Mouse (Mus musculus) frontal cortex, postnatal 36 days (tissue): Measurements from ENCODE around the gene Pax3.

Experiments used
- DNase-seq, 2 experiments: peaks; one replicate each; pipeline ENCODE4 v3.0.0; 2022; ENCODE audit warnings: low spot score in 2 of 2

Pax3 gene

GRCm38 (mm10) chr1:78196751-78197311, at the start of gene Pax3:
Pax3 (minus strand) TSS chr1:78197134.
- no peak for DNase-seq

GRCm38 (mm10) chr1:78234306-78234705, 37.4 kb upstream of the Pax3 start:
- DNase-seq: no peak

- DNase-seq: no peak
Observed at GRCm38 (mm10) chr1:78231901-78232546, 35.1 kb upstream of the Pax3 start.

DNA sequence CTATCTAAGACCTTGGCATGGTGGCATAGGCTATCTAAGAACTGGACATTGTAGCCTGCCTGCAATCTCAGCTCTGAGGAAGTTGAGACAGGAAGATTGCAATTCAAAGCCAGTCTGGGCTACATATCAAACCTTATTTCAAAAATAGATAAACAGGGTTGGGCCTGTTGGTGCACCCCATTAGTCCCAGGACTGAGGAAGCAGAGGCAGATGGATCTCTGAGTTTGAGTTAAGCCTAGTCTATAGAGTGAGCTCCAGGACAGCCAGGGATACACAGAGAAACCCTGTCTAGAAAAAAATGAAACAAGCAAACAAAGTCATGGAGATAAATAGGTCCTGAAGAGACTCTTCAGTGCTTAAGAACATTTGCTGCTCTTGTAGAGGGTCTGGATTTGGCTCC, 32.9 kb upstream of the Pax3 start:
- DNase-seq: no peak

GRCm38 (mm10) chr1:78228771-78229170, 31.8 kb upstream of the Pax3 start:
- no peak for DNase-seq

DNA sequence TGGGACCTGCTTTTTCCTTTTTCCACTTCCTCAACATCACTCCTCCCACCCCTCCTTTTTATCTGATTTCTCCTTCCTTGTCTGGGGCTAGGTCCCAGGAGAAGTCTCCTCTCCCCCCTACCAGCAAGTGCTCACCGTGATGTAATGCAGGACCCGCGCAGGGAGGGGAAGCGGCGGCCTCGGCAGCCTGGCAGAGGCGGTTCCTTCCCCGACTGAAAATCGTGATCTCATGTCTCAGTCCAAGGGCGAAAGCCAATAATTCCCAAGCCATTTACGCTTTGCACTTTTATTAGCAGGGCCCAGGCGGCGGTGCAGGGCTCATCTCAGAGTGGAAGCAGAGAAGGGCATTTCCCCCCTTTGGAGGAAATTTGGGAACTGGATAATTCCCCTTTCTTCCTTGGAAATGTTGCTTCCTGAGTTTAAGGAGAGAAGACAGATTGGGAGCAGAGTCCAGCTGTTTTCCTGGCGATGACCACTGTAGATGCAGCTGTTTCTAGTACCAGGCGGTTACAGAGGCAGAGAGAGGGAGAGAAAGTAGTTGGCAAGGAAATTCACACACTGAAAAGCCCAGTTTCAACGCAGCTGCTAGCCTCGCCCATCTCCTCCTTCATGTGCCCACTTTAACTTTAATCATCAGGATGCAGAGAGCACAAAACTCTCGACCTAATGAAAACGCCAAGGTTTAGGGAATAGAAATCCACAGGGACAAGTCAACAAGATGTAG, 21.3 kb upstream of the Pax3 start:
- no peak for DNase-seq

DNA sequence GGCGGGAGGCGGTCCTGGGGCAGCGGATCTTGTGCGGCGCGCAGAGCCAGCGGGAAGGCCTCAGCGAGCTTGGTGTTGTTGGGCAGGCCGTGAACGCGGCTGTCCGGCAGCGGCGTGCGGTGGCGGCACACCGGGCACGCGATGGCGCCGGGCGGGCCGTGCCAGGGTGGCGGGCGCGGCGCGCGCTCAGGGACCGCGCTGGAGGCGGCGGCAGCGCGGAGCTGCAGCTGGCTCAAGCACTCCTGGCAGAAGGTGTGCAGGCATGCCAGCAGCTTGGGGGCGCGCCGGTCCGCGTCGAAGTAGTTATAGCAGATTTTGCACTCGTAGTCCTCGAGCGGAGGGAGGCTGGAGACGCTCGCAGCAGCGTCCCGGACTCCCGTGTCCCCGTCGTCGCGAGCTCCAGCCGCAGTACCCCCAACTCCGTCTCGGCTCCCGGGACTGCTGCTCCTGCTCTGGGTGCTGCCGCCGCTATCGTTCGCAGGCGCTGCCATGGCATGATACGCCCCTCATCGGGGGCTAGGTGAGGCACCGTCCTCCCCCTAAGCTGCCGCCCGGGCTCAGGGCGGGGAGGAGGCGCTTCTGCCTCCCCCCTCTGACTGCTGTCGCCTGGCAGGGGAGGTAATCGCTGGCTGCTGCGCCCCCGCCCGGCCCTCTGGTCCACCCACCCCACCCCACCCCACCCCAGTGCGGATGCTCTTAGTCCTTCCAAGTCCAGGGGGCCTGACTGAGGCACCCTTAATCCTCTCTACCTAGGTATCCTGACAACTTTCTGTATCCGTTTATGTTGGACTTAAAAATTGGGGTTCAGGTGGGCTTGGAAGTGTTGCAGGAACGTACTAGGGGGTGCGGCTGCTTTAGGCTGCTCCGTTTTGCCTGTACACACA, 20.5 kb upstream of the Pax3 start:
- DNase-seq: no peak

- DNase-seq: no peak
Observed at GRCm38 (mm10) chr1:78216509-78217141, 19.7 kb upstream of the Pax3 start.

GRCm38 (mm10) chr1:78215749-78216508, 19.0 kb upstream of the Pax3 start:
- no peak for DNase-seq

DNA sequence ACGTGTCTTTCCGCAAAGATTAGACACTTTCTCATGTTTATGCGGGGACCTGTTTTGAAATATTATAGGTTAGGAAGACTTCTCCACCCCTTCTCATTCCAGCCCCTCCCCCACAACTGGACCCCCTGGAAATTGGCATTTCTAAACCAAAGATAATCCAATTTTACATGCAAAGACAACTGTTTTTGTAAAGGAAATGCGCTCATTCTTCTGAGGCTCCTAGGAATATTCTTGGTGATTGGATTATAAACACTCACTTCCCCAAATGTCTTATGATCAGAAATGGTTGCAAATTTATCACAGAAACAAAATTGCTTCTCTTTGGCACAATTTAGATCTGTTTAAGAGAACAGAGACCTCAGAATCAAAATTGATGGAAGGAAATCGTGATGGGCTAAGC, 14.1 kb upstream of the Pax3 start:
- DNase-seq: no peak

- no peak for DNase-seq
Observed at GRCm38 (mm10) chr1:78210568-78210967, 13.6 kb upstream of the Pax3 start.

DNA sequence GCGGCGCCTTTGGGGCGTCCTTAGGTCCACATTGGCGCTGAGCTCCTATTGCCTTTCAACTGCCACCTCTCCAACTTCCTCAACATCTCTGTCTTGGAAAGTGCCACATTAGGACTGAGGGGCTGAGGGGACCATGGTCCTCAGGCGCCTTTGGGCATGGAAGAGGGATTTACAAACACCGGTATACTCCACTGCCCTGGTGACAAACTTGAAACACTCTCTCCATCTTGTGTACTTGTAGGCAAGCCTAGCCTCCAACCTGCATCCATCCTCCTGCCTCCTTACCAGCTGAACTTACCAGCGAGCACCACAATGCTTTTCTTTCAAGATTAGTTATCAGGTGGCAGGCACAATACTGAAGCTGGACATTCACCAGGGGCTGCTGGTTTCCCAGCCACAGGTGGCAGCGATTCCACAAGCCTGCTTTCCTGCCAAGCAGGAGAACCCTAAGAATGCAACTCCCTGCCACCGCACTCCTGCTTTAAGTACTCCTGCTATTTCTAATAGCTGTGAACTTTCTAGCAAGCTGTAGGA, 11.4 kb upstream of the Pax3 start:
- DNase-seq: no peak

- no peak for DNase-seq
Observed at GRCm38 (mm10) chr1:78204341-78204740, 7.4 kb upstream of the Pax3 start.

GRCm38 (mm10) chr1:78203622-78204211, 6.8 kb upstream of the Pax3 start:
- no peak for DNase-seq

GRCm38 (mm10) chr1:78203086-78203614, 6.2 kb upstream of the Pax3 start:
- no peak for DNase-seq

DNA sequence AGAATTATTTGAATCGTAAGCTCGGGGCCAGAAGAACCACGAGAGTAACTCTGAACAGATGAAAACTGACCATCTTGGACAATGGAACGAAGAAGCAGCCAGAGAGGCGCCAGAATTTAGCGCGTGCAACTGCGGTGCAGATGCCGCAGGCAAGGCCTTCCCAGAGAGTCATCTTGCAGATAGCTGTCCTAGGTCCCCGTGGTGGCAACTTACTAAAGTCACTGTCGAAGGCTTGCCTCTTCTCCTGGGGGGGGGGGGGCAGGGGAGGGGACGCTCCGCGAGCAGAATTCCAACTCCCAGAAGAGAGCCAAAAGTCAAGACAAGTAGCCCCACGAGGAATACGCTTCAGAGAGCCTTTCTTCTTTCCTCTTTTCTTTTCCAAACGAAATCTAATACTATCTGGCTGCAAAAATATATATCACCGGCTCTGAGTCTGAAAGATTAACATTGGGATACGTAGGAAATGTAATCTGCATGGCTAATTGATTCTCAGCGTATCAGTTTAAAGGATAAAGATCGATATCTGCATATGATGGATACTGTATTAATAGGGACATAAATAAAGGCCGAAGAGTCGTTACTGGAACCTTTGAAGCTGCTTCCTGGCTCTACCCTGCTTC, 5.6 kb upstream of the Pax3 start:
- DNase-seq: no peak

- no peak for DNase-seq
Observed at GRCm38 (mm10) chr1:78201251-78202010, 4.5 kb upstream of the Pax3 start.

DNA sequence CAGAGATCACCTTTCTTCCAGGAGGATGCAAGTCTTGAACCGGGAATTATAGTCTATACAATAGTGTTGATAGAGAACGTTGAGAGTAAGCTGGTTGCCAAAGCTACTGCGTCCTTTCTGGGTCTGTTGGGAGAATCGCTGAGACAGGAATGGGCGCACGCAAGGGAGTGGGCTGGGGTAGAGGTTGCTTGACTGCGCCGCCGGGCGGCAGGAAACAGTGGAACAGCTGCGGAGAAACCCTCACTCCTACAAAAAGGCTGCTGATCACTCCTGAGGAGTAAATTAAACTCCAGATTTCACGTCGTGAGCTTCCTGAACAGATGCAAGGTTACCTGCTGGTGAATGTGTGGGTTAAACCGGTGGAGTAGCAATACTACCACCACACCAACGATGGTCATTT, 3.3 kb upstream of the Pax3 start:
- no peak for DNase-seq

DNA sequence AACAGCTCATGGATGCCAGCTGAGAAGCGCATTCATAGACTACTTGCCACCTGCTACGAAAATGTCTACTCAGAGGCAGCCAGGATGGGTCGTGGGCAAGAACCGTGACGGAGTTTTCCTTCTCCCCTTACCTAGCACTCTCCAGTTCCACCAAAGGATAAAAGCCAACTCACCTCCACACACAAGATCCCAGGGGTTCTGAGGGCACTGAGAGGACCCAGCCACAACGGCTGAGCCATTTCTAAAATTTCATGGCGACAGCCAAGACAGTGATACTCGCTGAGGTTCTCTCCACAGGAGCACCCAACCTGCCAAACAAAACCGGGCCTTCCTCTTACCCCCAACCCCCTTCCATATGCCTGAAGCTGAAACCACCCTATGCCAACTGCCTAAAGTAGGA, 2.3 kb upstream of the Pax3 start:
- DNase-seq: no peak
